Mouse (Mus musculus) brain, embryonic 18.5 days (tissue): ENCODE results near the gene Slco2b1.

Experiments used
- DNase-seq: peaks from one replicate; pipeline ENCODE4 v3.0.0-alpha.2; 2012; ENCODE audit warnings: low read depth, low spot score

Slco2b1 gene

DNA sequence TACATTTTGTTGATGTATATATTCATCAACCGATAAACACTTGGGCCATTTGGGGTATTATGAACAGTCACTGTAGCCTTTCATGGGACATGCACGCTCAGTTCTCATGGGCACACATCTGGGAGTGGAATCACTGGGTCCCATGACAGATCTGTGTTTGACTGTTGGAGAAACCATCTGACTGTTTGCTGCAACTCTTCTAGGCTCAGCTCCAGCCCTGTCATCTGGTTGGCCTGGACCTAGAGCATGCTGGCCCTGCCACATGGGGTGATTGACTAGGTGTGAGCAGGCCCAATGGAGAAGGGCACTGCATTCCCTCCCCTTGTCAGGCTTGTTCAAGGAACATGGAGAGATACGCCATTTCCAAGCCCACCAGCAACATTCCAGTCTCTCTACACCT lies 17.2 kb downstream of the Slco2b1 start:
- DNase-seq = no peak

DNA sequence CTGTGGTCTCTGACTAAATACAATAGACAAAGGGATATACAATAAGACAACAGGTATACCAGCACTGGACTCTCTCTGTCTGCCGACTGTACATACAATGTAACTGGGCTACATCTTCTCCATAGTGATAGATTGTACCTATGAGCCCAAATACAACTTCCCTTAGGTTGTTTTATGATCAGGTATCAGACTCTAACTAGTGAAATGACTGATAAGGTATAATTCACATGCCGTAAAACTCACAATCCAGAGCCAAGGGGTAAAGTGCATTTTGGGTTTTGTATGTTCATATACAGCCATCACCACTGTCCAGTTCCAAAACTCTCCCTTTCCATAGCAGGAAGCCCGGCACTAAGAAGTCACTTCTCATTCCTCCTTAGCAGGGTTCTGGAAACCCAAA lies 17.8 kb downstream of the Slco2b1 start:
- DNase-seq = no peak

DNA sequence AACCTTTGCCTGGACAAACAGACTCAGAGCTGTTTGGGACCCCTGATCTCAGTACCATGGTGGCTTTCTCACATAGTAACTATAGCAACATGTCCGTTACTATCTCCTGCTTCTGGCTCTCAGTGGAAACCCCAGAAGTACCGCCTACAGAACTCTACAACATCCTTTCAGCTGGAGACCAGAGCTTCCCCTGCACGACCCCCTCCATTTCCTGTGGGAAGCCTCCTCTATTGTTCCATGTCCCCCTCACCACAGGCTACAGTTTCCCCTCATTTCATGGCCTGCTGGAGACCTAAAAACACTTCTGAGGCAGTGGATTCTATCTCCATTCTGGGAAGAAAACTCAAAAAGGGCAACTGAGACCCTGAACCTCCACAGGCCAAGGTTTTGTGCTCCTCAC lies 18.7 kb downstream of the Slco2b1 start:
- DNase-seq = no peak

DNA sequence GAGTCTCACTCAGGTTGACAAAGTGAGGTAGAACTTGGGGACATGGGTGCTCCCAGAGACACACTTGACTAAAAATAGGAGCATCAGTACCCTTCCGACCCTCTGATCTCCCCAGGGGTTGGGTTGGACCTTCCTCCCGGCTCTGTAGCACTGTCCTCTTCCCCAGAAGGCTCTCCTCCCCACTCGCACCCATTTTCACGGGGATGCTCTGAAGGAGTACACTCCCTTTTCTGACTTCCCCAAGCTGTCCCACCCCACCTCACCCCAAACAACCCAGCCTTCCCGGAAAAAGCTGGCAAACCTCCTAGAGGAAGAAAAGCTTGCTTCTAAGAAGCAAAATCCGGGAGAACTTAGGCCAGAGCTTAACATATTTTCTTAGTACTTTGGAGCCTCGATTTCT lies 20.3 kb downstream of the Slco2b1 start:
- no peak for DNase-seq

DNA sequence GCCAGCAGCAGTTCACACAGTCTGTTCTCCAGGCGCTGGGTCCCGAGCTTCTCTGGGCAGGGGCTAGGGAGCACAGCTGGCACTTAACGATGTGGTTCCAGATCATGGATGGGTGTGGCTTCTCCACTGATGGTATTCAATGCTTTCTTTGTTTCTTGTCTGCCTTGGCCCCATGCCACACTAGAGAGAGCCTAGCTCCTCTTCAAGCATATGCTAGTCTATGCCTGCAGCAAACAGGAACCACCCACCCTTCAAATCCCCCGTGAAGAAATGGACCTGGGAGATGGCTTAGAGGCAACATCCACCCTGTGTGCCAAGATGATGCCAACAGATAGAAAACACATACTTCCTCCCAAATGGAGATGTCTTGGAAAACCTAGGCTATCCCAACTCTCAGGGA lies 27.1 kb downstream of the Slco2b1 start:
- DNase-seq = no peak

DNA sequence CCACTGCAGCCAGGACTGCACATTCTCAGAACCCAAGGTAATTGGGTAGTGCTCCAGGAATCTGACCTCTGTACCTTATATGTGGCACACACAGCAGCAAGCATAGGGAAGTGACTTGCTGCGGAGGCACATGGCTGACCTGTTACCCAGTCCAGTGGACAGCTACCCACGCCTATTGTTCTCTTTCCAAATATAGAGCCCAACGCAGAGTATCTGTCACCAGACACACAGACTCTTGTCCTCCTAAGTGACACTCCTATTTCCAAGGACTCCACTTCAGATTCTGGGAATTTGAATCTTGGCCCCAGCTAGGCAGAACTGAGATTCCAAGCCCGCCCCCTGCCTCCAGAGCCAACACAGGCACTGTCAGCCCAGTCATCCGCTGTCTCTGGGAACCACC lies 30.4 kb downstream of the Slco2b1 start:
- DNase-seq = no peak

DNA sequence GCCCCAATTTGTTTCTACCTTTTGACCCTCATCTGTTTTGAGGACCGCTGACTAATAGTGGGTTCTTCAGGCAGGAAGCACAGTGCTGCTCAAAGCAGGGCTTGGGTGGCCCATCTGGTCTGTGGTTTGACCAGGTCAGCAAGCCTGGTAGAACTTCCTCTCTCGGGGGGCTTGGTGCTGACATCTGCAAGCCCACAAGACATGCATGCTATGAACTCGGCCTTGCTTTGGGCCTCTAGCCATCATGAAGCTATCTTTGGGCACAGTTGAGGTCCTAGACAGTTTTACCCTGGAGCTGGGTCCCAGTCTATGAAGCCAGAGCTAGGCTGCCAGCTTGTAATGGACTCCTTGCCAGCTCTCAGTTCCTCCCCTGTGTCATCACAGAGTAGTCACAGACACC lies 36.2 kb downstream of the Slco2b1 start:
- DNase-seq = no peak

DNA sequence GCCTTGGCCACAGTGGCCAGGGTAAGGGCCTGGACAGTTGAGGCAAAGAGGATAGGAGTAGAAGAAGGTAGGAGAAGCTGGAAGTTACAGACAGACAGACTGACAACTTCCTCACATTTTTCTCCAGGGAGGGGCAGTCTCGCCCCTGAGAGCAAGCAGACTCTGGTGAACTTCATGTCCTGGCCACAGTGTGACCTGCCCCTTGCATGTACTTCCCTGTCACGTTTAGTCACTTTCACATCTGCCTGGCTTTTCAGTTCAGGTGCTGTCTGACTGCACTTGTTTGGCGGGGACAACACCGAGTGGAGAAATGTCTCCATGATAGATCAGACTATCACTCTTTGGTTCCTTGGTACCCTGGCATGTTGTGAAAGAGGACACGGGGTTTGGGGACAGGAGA lies 36.9 kb downstream of the Slco2b1 start:
- no peak for DNase-seq

DNA sequence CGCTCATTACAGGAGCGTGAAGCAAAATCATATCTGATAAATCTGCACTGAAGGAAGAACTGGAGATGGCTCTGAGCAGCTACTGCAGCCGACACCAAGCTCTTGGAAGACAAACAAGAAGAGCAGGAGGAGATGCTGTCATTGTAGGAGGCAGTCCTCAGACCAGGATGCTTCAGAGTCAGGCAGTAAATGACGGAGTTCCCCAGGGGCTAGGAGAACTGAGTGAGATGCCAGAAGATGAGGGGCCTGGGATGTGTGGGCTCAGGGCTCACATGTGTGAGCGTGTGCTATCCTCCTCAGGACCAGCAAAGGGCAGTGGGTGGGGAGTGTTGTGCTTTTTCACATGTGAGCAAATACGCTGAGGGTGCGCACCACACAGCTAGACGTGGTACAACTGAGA lies 38.0 kb downstream of the Slco2b1 start:
- no peak for DNase-seq

DNA sequence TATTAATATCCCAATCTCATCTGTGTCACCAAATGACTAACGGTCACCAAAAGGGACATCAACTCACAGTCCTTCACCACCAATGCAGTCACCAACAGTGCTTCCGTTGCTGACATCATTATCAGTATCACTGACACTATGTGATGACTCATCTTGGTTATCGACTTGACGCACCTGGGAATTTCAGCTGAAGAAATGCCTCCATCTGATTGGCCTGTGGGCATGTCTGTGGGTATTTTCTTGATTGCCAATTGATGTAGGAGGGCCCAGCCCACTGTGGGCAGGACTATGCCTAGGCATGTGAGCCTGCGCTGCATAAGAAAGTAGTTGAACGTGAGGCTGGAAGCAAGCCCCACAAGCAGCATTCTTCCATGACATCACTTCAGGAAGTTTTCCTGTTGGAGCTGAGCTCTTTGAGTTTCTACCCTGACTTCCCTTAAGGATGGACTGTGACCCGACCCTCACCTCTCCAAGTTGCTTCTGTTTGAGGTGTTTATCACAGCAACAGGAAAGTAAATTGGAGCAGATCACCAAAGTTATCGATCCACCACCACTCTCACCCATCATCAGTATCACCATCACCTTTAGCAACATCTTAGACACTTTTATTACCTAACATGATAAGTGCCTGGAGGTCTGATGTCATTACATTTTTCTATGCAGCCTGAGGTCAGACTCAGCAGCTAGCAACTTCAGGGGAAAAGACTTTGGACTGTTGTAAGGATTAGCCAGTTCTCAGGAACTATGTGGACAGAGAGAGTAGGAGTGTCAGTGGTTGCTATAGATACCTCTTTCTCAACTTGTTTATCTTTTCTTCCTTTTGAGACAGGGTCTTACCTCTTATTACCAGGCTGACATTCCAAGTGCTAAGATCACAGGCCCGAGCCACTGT lies 39.4 kb downstream of the Slco2b1 start:
- DNase-seq = no peak

DNA sequence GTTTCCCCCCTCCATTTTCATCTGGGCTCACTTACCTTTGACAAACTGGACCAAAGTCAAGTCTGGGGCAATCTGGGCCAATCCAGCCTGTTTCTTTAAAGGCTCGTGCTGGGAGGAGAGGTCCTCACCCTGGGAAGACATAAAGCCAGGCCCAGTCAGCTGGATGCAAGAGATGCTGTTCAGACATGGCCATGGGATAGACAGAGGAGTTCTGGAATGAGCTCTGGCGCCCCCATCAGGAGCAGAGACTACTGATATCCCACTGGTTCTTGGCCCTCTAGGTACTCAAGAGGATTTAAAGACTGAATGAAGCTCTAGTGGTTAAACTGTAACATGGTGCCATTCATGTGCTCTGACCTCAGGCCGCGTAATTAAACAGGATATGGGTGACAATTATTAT lies 40.2 kb downstream of the Slco2b1 start:
- DNase-seq = no peak

DNA sequence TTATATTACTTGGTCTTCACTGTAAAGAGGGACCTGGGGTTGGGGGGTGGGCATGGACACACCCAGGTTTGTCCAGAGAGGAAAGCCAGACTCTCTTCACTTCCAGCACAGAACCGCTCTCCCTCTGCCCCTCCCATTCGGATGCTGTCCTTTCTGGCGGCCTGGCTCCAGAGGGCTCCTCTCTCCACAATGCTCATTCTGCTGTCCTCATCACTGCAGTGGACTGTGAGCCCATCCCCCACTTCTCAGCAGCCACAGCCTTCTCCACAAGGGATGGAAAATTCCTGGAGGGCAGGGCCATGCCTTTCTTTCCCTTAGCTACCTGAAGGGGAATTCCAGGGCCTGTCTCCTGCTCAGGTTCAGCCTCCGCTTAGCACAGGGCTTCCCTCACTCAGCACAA lies 42.3 kb downstream of the Slco2b1 start:
- DNase-seq = no peak

DNA sequence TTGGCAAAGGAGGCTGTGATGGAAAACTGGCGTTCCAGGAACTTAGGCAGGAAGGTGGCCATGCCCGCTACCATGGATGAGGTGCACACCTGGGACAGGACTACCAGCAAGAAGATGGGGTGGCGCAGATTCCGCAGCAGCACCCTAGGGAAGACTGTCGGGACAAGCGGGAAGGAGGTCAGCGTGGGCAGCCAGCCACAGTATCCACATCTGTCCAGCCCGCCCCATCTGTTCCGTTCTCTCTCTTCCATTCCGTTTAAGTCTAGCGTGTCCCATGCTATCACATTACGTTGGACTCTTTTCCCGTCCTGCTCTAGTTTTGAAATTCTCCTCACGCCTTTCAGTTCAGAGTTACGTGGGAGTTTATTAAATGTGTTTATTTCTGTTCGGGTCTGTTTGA lies 44.0 kb downstream of the Slco2b1 start:
- DNase-seq = no peak

DNA sequence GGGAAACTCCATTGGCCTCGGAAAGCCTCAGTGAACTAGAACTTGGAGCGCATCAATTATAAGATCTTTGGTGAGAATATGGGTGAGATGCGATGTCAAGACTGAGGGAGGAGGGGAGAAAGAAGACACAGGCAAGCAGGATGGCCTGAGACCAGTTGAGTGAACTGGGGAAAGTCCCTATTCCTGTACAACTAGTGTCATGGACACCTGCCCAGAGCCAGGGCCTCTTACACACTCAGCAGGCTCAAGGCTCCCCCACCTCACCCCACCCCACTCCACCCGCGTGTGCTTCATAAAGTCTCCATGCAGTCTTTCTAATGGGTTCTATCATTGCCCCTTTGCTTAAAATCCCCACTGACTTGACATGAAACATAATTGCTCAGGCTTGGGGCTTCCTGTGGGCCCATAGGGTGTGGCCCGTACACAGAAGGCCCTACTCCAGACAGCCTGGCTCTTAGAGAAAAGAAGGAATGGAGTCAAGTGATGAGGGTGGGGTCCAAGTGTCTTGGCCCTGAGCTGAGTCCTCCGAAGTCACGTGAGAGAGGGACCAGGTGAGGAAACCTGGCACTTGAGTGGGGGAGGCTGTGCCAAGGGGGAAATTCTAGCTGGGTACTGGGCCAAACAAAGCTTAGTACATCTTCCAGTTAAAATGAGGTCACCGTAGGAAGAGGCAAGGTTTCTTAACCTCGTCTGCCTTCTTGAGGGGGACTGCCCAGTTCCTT lies 45.2 kb downstream of the Slco2b1 start:
- DNase-seq = no peak

DNA sequence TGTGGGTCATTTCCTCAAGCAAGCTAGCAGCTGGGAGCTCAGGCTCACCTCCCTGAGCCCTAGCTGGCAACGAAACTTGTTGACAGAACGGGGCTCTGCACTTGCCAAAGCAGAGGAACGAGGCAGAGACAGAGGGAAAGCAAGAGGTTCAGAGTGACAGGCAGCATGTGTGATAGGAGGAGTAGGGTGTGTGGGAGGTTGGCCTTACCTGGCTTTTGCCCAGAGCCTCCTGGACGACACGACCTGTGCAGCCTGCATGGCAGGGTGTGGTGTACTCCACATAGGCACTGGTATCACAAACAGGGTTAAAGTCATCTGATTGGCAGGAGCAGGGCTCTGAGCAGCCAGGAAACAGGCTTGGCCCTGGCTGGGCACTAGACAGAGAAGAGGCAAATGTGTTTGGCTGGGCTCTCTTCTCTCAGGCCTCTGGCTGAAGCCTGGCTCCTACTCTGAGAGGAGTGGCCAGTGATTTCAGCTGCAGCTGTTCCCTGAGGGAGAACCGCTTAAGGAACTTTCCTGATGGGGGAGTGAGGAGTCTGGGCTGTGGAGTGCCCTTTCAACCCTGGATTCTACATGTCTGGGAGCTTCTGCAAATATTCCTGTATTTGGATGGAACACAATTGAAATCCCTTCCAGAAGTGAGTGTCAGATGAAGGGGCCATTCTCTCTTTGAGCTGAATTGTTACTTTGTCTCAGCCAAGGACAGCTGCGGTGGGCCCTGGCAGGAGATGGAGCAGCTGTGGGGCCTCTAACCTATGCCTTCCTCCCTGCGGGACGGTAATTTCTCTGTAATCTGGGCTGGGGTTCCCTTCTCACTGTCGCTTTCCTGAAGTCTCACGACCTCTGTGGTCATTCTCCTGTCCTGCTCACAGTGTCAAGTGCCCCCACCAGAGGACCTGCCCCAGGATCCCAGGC lies 46.3 kb downstream of the Slco2b1 start:
- no peak for DNase-seq

DNA sequence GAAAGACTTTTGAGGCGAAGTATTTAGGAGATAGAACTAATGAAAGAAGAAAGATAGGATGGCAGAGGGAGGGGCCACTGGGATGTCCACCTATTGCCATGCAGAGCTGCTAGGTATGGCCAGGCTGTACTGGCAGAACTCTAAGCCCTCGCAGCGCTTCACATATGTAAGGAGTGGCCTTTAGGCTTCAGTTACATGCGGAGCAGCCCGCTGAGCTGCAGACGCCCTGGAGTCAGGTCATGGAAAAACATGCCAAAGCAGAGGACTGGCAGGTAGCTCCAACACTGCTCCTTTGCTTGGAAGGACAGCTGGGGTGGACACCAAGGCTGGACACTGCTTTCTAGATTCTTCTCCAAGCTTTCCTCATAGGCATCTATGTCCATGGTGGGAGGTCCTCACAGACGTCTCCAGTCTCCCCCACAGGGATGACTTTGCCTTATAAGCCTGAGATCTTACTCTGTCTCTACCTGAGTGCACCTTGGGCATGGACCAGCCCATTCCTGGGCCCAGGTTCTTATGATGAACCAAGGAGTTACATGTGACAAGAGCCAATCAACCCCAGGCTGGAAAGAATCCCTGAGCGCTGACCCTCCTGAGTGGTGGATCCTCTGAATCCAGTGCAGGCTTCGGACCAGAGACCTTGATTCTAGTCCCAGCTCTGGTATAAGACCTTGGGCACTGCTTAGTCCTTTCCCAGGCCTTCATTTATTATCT lies 47.5 kb downstream of the Slco2b1 start:
- no peak for DNase-seq

DNA sequence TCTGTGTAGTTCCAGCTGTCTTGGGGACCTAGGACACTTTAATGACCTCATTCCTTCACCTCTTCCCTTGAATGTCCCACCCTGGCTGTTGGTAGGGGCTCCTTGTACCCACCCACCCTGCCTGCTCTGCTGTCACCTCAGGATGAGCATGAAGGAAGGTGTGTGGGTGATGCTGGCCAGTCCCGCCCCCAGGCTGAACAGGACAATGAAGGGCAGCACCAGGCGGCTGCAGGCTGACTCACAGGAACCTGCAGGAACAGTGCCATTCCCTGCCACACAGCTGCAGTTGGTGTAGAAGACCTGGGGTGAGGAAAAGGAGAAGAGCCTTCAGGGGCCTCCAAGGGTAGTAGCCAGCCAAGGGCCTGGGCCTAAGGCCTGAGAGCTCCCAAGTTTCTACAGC lies 48.8 kb downstream of the Slco2b1 start:
- no peak for DNase-seq

DNA sequence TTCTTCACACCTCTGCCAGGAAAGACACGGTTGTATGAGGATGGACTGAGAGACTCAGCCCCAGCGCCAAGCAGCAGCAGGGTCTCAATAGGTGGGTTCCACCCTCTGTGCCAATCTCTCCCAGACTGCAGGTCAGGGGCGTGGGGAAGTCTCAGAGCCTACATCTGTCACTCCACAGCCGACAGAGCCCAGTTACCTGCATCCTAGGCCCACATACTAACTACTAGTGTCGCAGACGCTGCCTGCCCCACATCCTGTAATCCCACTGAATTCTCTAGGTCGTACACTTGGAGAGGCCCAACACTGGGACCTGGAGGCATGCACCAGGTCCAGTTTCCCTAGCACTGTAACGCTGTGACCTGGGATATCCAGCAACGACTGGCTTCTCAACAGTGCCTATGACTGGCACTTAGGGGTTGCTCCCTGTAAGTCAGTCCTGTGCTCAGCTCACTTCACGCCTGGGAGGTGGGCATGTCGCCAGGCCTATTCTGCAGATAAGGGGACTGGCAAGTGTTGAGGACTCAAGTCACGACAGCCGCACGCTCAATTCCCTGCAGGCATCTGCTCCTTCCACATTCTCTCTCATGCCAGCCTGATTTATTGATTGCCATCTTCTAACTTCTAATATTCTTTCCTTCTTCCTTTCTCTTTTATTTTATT lies 49.4 kb downstream of the Slco2b1 start:
- DNase-seq = no peak

DNA sequence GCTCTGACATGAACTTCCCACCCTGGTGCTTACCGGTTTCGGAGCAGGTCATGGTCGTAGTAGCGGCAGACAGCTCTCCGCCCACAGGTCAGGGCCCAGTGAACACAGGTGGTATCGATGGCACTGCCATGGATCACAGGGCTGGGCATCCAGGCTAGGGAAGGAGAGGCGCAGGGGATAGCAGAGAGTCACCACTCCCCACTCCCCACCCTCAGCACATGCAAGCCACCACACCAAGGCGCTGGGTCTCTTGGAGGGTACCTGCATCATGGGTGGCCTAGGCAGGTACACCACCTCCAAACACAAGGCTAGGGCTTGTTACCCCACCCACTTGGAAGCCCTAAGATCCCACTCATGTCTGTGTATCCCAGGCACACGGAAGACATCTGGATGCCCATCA lies 50.1 kb downstream of the Slco2b1 start:
- no peak for DNase-seq

DNA sequence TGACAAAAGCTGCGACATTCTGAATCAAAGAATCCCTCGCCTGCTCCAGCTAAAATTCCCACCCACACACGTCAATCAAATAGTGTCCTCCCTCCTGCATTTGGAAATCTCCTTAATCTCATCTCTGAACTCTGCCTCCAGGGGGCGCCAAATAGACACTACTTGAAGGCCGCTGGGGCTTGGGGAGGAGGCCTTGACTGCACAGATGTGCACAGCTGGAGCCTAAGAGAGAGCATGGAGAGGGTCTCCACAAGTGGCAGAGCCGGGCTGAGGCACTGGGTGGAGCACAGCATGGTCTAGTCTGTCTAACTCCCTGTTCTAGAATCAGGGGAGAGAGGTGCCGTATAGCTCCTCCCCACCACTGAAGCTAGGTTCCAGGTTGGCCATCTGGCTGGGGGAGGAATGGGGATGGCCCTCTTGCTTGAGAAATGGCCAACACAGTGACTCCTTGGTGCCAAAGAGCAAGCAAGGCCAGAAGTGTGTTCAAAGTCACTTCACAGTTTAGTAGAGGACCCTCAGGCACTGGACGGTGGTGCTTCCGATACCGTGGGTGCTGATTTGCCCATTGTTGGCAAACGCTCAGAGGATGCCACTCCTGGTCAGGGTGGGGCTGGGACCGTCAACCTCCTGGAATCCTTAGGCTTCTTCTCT lies 51.6 kb downstream of the Slco2b1 start:
- DNase-seq = no peak
